In genomic region chr6:93392402-93392801, GRCm38 (mm10) we compare ENCODE assay signal across 24 mouse cellular contexts.
DNase-seq lines count a peak whose midpoint lies in the region; ATAC-seq and TF ChIP-seq lines count a peak whose summit lies in the region.
"Had no signal": no experiment of that assay in that cellular context is flagged by ENCODE, and none has a peak within 500 bp of the region (broad histone marks: within the 10 kb centered on the region; RNA-seq: fewer than 3 reads in every experiment).

No protein-coding gene starts in this region.

- no peak overlapping the region for H3K9ac ChIP-seq in hindbrain, postnatal 0 days (replicated peaks; ENCODE audit: low read length)
- H3K9ac ChIP-seq in hindbrain, embryonic 16.5 days (ENCODE audit: low read depth, low read length): no peak overlapping the region
- H3K9ac ChIP-seq in midbrain, postnatal 0 days (replicated peaks; ENCODE audit: low read length, poor library complexity, severe bottlenecking): no peak overlapping the region
- H3K9ac ChIP-seq in midbrain, embryonic 15.5 days: no peak overlapping the region
- H3K9ac ChIP-seq: embryonic facial prominence, embryonic 15.5 days; heart, embryonic 15.5 days; hindbrain, embryonic 13.5 days had no signal

- no peaks in the 10 kb centered on the region for H3K36me3 ChIP-seq in hindbrain, postnatal 0 days (ENCODE audit: insufficient read depth, low read length)
- H3K36me3 ChIP-seq in hindbrain, embryonic 16.5 days (ENCODE audit: control insufficient read depth, insufficient read depth, low read length): no peaks in the 10 kb centered on the region
- no peaks in the 10 kb centered on the region for H3K36me3 ChIP-seq in midbrain, postnatal 0 days (ENCODE audit: insufficient read depth, low read length)
- H3K36me3 ChIP-seq in midbrain, embryonic 15.5 days (replicated peaks): no peaks in the 10 kb centered on the region
- H3K36me3 ChIP-seq: embryonic facial prominence, embryonic 15.5 days; G1E; heart, embryonic 15.5 days; hindbrain, embryonic 13.5 days had no signal

- 72% methylated on average over 6 of the region's 6 CpGs for WGBS in hindbrain, postnatal 0 days
- 77% methylated on average over 6 of the region's 6 CpGs for WGBS in hindbrain, embryonic 16.5 days
- WGBS in midbrain, postnatal 0 days: 66% methylated on average over 6 of the region's 6 CpGs
- WGBS in midbrain, embryonic 15.5 days: 75% methylated on average over 6 of the region's 6 CpGs

- no peaks in the 10 kb centered on the region for H3K27me3 ChIP-seq in hindbrain, postnatal 0 days (ENCODE audit: insufficient read depth, low read length)
- H3K27me3 ChIP-seq in hindbrain, embryonic 16.5 days (replicated peaks; ENCODE audit: control insufficient read depth, insufficient read depth, low read length): no peaks in the 10 kb centered on the region
- no peaks in the 10 kb centered on the region for H3K27me3 ChIP-seq in midbrain, postnatal 0 days (ENCODE audit: insufficient read depth, low read length)
- no peaks in the 10 kb centered on the region for H3K27me3 ChIP-seq in midbrain, embryonic 15.5 days (replicated peaks)
- H3K27me3 ChIP-seq: embryonic facial prominence, embryonic 15.5 days; heart, embryonic 15.5 days; hindbrain, embryonic 13.5 days had no signal

- no peaks in the 10 kb centered on the region for H3K9me3 ChIP-seq in hindbrain, postnatal 0 days (ENCODE audit: low read length)
- no peaks in the 10 kb centered on the region for H3K9me3 ChIP-seq in hindbrain, embryonic 16.5 days (ENCODE audit: control insufficient read depth, low read length)
- no peaks in the 10 kb centered on the region for H3K9me3 ChIP-seq in midbrain, postnatal 0 days (ENCODE audit: low read length)
- H3K9me3 ChIP-seq in midbrain, embryonic 15.5 days: no peaks in the 10 kb centered on the region
- H3K9me3 ChIP-seq: embryonic facial prominence, embryonic 15.5 days; heart, embryonic 15.5 days; hindbrain, embryonic 13.5 days had no signal

- no peak for ATAC-seq in hindbrain, postnatal 0 days
- ATAC-seq in hindbrain, embryonic 16.5 days: no peak
- no peak for ATAC-seq in midbrain, postnatal 0 days (ENCODE audit: low FRiP score)
- no peak for ATAC-seq in midbrain, embryonic 15.5 days (replicated peaks)
- ATAC-seq: CD4-positive, CD25-positive, alpha-beta regulatory T cell, adult 4 months; intestine, embryonic 16.5 days had no signal

- H3K27ac ChIP-seq in hindbrain, postnatal 0 days: no peak overlapping the region
- H3K27ac ChIP-seq in hindbrain, embryonic 16.5 days (ENCODE audit: low read depth, low read length): no peak overlapping the region
- H3K27ac ChIP-seq in midbrain, postnatal 0 days (ENCODE audit: low read depth, low read length): no peak overlapping the region
- H3K27ac ChIP-seq in midbrain, embryonic 15.5 days: no peak overlapping the region
- H3K27ac ChIP-seq: embryonic facial prominence, embryonic 15.5 days; heart, adult 2 months; heart, embryonic 15.5 days; hindbrain, embryonic 13.5 days had no signal

- peak; percentile 7 for DNase-seq in embryo, embryonic 11 days
- DNase-seq in embryo, embryonic 9.5 days (ENCODE audit: extremely low spot score): no peak
- DNase-seq in hindbrain, postnatal 0 days (ENCODE audit: low spot score): peak; percentile 62
- peak; percentile 71 for DNase-seq in midbrain, postnatal 0 days (ENCODE audit: low spot score)
- no peak for DNase-seq in T-cell, adult 2 months (ENCODE audit: low spot score)
- DNase-seq: adrenal gland, adult 2 months; adrenal gland, postnatal 25 days; B cell, adult 2 months; cerebellum, adult 18-20 months; cerebellum, adult 9-11 months; cerebellum, postnatal 36 days; gastrocnemius, postnatal 10 days; heart, adult 2 months; heart, postnatal 14 days had no signal

- no peak overlapping the region for H3K4me3 ChIP-seq in hindbrain, postnatal 0 days (ENCODE audit: low read length)
- H3K4me3 ChIP-seq in hindbrain, embryonic 16.5 days (ENCODE audit: low read length): no peak overlapping the region
- H3K4me3 ChIP-seq in midbrain, postnatal 0 days (ENCODE audit: low read depth, low read length): no peak overlapping the region
- H3K4me3 ChIP-seq in midbrain, embryonic 15.5 days: no peak overlapping the region
- H3K4me3 ChIP-seq: embryonic facial prominence, embryonic 15.5 days; erythroblast, embryonic 14.5 days; heart, adult 2 months; heart, embryonic 15.5 days; hindbrain, embryonic 13.5 days had no signal

- 0 out of 2 replicates have a peak, but pooled peaks cover 6% of the 10 kb centered on the region for H3K4me1 ChIP-seq in hindbrain, postnatal 0 days (ENCODE audit: insufficient read depth, low read length)
- H3K4me1 ChIP-seq in hindbrain, embryonic 16.5 days (ENCODE audit: control insufficient read depth, insufficient read depth, low read depth, low read length): peaks cover 7% of the 10 kb centered on the region
- no peaks in the 10 kb centered on the region for H3K4me1 ChIP-seq in midbrain, postnatal 0 days (ENCODE audit: insufficient read depth, low read length)
- H3K4me1 ChIP-seq in midbrain, embryonic 15.5 days: 0 out of 2 replicates have a peak, but pooled peaks cover 2% of the 10 kb centered on the region
- H3K4me1 ChIP-seq: embryonic facial prominence, embryonic 15.5 days had no signal

- no peak for TF ChIP-seq CTCF in hindbrain, postnatal 0 days (IDR thresholded peaks at IDR 0.05; ENCODE audit: low read depth)
- no peak for TF ChIP-seq CTCF in midbrain, postnatal 0 days (IDR thresholded peaks at IDR 0.05)

- H3K4me2 ChIP-seq in hindbrain, postnatal 0 days (ENCODE audit: low read depth, low read length): no peak overlapping the region
- no peak overlapping the region for H3K4me2 ChIP-seq in hindbrain, embryonic 16.5 days (ENCODE audit: low read length)
- H3K4me2 ChIP-seq in midbrain, postnatal 0 days (ENCODE audit: low read depth, low read length, poor library complexity, severe bottlenecking): no peak overlapping the region
- no peak overlapping the region for H3K4me2 ChIP-seq in midbrain, embryonic 15.5 days
- H3K4me2 ChIP-seq: embryonic facial prominence, embryonic 15.5 days; heart, embryonic 11.5 days; heart, embryonic 15.5 days; hindbrain, embryonic 13.5 days had no signal

Comparison
In these comparisons a context has a peak if more than half of its experiments do, and no peak if none do; other contexts are left out.
1. DNase-seq: peak in embryo, embryonic 11 days (single experiment), hindbrain, postnatal 0 days (single experiment) and midbrain, postnatal 0 days (single experiment); none in embryo, embryonic 9.5 days (single experiment) and T-cell, adult 2 months (single experiment).